Mouse (Mus musculus) olfactory bulb, adult 2 months (tissue): ENCODE data around the gene Khk.

Experiments used
- CTCF ChIP-seq: fragments of 200-500 bp; IDR thresholded peaks from 2 replicates; pipeline ENCODE4 v1.5.1; 2012; ENCODE audit warnings: low read depth, mild to moderate bottlenecking, low read length, moderate library complexity; ENCODE audit not compliant: insufficient read depth
- POLR2A ChIP-seq: fragments of 200-500 bp; IDR thresholded peaks from 2 replicates; pipeline ENCODE4 v1.6.1; 2012; ENCODE audit warnings: mild to moderate bottlenecking, low read depth, low read length, moderate library complexity; ENCODE audit not compliant: insufficient read depth

DNA sequence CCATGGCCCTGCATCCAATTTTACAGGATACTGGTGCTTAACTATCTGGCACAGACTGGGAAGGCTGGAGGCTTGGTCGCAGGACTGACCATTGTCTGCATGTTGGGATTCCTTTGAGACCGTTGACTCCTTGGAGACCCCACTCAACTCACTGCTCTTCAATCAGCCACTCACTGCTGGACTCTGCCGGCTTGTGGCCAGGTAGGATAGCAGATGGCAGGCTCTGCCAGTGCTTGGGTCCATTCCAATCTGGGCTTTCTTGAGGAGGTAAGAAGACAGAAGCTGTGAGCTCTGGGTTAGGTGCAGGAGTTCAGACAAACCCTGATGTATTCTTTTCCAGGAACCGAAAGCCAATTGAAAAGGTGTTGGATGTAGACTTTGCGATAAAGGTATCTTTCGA is 32.8 kb downstream of the Khk start:
- TF ChIP-seq CTCF: no peak
- no peak for TF ChIP-seq POLR2A
